Mouse (Mus musculus): ENCODE measurements around the gene Ttc28. TPM values are rescaled to one million over a fixed set of nuclear protein-coding genes. Genes with fewer than 3 reads are reported as not detected.

Gene Ttc28
- polyA plus RNA-seq, 1 experiment = 6.7 TPM

DNA sequence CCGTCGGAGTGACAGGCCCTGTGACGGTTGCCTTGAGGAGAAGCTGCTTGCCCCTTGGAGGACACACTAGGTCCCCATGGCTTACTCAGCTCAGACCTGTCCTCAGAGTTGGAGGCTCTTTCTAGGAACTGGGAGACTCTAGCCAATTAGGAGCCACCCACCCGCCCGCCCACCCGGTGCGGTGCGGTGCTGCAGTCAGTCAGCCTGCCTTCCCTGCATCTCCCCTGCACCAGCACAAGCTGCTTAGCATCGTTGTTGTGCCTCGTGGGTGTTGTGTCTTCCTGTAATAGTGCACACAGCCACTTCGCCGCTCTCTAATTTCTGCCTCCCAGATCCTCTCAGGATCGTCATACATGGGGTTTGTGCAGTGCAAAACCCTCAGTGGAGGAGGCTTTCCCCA is 335.3 kb downstream of the Ttc28 start:
- no peaks in the 10 kb centered on the region for H3K9me3 ChIP-seq
- H3K4me3 ChIP-seq (replicated peaks) = no peak overlapping the region
- peaks cover 29% of the 10 kb centered on the region; the same call in 1 of the 2 replicates for H3K4me1 ChIP-seq
- peaks cover 44% of the 10 kb centered on the region for H3K27me3 ChIP-seq (replicated peaks)
- TF ChIP-seq GATA1 (IDR thresholded peaks at IDR 0.05; ENCODE audit: borderline replicate concordance, low read length) = no peak
- no peak for TF ChIP-seq FLI1 (IDR thresholded peaks at IDR 0.05; ENCODE audit: low read length)
- no peaks in the 10 kb centered on the region for H3K36me3 ChIP-seq (replicated peaks; ENCODE audit: low read length)

GRCm38 (mm10) chr5:111215722-111216121 is 336.1 kb downstream of the Ttc28 start:
- Histone ChIP-seq H3K4me3 (replicated peaks) (no peak overlapping the region), H3K27me3 (replicated peaks) (peaks cover 51% of the 10 kb centered on the region), H3K9me3 (no peaks in the 10 kb centered on the region), H3K36me3 (replicated peaks; ENCODE audit: low read length) (no peaks in the 10 kb centered on the region), H3K4me1 (peaks cover 30% of the 10 kb centered on the region; the same call in 1 of the 2 replicates)
- TF ChIP-seq GATA1 (IDR thresholded peaks at IDR 0.05; ENCODE audit: borderline replicate concordance, low read length) (no peak), FLI1 (IDR thresholded peaks at IDR 0.05; ENCODE audit: low read length) (no peak)

DNA sequence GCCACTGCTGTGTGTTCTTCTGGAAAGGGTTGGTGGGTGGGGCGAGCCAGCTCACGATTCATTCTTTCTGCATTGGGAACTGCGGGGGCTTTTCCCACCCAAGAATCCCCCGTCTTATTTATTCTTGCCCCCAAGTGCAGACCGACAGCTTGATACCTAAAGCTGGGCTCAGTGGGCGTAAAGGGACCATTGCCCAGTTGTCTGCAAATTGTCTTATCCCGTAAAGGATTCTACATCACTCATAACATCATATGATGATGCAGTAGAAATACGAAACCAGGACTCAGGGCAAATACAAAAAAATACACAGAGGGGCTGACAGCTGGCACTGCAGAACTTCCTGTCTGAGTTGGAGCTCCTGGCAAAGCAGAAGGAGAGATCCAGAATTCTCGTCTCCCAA is 336.6 kb downstream of the Ttc28 start:
- H3K9me3 ChIP-seq = no peaks in the 10 kb centered on the region
- no peaks in the 10 kb centered on the region for H3K36me3 ChIP-seq (replicated peaks; ENCODE audit: low read length)
- TF ChIP-seq GATA1 (IDR thresholded peaks at IDR 0.05; ENCODE audit: borderline replicate concordance, low read length) = no peak
- no peak for TF ChIP-seq FLI1 (IDR thresholded peaks at IDR 0.05; ENCODE audit: low read length)
- H3K4me1 ChIP-seq = peaks cover 33% of the 10 kb centered on the region; the same call in 1 of the 2 replicates
- H3K27me3 ChIP-seq (replicated peaks) = peaks cover 52% of the 10 kb centered on the region
- H3K4me3 ChIP-seq (replicated peaks) = no peak overlapping the region

- H3K4me1 ChIP-seq = peaks cover 33% of the 10 kb centered on the region; the same call in 1 of the 2 replicates
- peaks cover 56% of the 10 kb centered on the region for H3K27me3 ChIP-seq (replicated peaks)
- TF ChIP-seq GATA1 (IDR thresholded peaks at IDR 0.05; ENCODE audit: borderline replicate concordance, low read length) = no peak
These were observed 338.0 kb downstream of the Ttc28 start for GRCm38 (mm10) chr5:111217447-111218110.

DNA sequence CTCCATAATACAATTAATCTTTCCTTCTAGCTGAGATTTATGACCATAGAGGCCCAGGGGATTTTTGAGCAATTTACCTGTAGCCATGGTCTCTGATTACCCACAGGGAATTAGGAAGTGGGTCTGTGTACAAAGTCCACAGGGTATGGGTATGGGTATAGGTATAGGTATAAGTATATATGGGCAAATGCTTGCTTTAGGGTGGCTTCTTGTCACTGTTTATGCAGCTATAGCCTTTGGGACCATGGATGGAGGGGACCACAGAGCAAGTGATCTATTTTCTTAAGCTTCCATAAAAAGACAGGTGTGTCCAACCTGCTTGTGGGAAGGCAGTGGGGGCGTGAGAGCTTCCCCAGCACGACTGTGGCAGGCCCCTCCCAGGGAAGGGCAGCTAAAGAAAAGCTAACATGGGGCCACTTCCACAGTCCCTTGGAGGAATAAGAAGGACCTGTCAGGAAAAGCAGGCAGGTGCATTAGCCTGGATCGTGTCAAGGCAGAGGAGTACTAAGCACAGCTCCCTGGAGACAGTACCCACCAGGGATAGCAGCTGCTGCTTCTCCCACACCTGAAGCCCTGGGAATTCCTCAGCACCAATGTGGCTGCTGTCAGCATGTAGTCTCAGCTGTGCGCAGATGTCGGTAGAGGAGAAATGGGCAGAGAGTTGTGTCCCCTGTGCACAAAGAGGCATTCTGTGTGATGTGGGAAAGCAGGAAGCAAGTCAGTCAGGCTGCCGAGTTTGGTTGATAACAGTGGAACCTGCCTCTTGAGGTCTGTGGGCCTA is 338.7 kb downstream of the Ttc28 start:
- TF ChIP-seq FLI1 (IDR thresholded peaks at IDR 0.05; ENCODE audit: low read length) = no peak
- no peak for TF ChIP-seq GATA1 (IDR thresholded peaks at IDR 0.05; ENCODE audit: borderline replicate concordance, low read length)
- H3K36me3 ChIP-seq (replicated peaks; ENCODE audit: low read length) = peaks cover 4% of the 10 kb centered on the region
- H3K9me3 ChIP-seq = no peaks in the 10 kb centered on the region
- H3K4me3 ChIP-seq (replicated peaks) = no peak overlapping the region
- peaks cover 33% of the 10 kb centered on the region; the same call in 1 of the 2 replicates for H3K4me1 ChIP-seq
- H3K27me3 ChIP-seq (replicated peaks) = peaks cover 52% of the 10 kb centered on the region

More at GRCm38 (mm10) chr5:111217447-111218110, 338.0 kb downstream of the Ttc28 start:
- Histone ChIP-seq H3K36me3 (replicated peaks; ENCODE audit: low read length) (no peaks in the 10 kb centered on the region), H3K9me3 (no peaks in the 10 kb centered on the region), H3K4me3 (replicated peaks) (no peak overlapping the region)

GRCm38 (mm10) chr5:111218998-111219397 is 339.4 kb downstream of the Ttc28 start:
- Histone ChIP-seq H3K27me3 (replicated peaks) (peaks cover 45% of the 10 kb centered on the region), H3K9me3 (no peaks in the 10 kb centered on the region), H3K36me3 (replicated peaks; ENCODE audit: low read length) (peaks cover 11% of the 10 kb centered on the region), H3K4me1 (peaks cover 28% of the 10 kb centered on the region; the same call in 1 of the 2 replicates), H3K4me3 (replicated peaks) (no peak overlapping the region)
- TF ChIP-seq GATA1 (IDR thresholded peaks at IDR 0.05; ENCODE audit: borderline replicate concordance, low read length) (no peak), FLI1 (IDR thresholded peaks at IDR 0.05; ENCODE audit: low read length) (no peak)

- no peak for TF ChIP-seq FLI1 (IDR thresholded peaks at IDR 0.05; ENCODE audit: low read length)
- no peak for TF ChIP-seq GATA1 (IDR thresholded peaks at IDR 0.05; ENCODE audit: borderline replicate concordance, low read length)
- Histone ChIP-seq H3K4me1 (peaks cover 21% of the 10 kb centered on the region; the same call in 1 of the 2 replicates), H3K27me3 (replicated peaks) (peaks cover 44% of the 10 kb centered on the region), H3K4me3 (replicated peaks) (no peak overlapping the region), H3K36me3 (replicated peaks; ENCODE audit: low read length) (peaks cover 22% of the 10 kb centered on the region), H3K9me3 (no peaks in the 10 kb centered on the region)
These were observed 341.2 kb downstream of the Ttc28 start for GRCm38 (mm10) chr5:111220679-111221380.

- H3K9me3 ChIP-seq = no peaks in the 10 kb centered on the region
- peaks cover 28% of the 10 kb centered on the region for H3K36me3 ChIP-seq (replicated peaks; ENCODE audit: low read length)
- peaks cover 39% of the 10 kb centered on the region for H3K27me3 ChIP-seq (replicated peaks)
- peaks cover 15% of the 10 kb centered on the region; the same call in 1 of the 2 replicates for H3K4me1 ChIP-seq
- TF ChIP-seq GATA1 (IDR thresholded peaks at IDR 0.05; ENCODE audit: borderline replicate concordance, low read length) = no peak
- no peak for TF ChIP-seq FLI1 (IDR thresholded peaks at IDR 0.05; ENCODE audit: low read length)
- no peak overlapping the region for H3K4me3 ChIP-seq (replicated peaks)
These were observed 343.2 kb downstream of the Ttc28 start for GRCm38 (mm10) chr5:111222820-111223219.

GRCm38 (mm10) chr5:111225306-111225705 is 345.7 kb downstream of the Ttc28 start:
- H3K4me3 ChIP-seq (replicated peaks) = no peak overlapping the region
- TF ChIP-seq GATA1 (IDR thresholded peaks at IDR 0.05; ENCODE audit: borderline replicate concordance, low read length) (no peak), FLI1 (IDR thresholded peaks at IDR 0.05; ENCODE audit: low read length) (no peak)
- H3K9me3 ChIP-seq = no peaks in the 10 kb centered on the region
- peaks cover 21% of the 10 kb centered on the region for H3K4me1 ChIP-seq
- peaks cover 28% of the 10 kb centered on the region for H3K36me3 ChIP-seq (replicated peaks; ENCODE audit: low read length)
- peaks cover 43% of the 10 kb centered on the region for H3K27me3 ChIP-seq (replicated peaks)
